Mouse (Mus musculus) heart, embryonic 14.5 days (tissue): ENCODE results near the gene Zfp628. TPM values are rescaled to one million over a fixed set of nuclear protein-coding genes. Genes with fewer than 3 reads are reported as not detected.

Source experiments
- ATAC-seq: fragments of 200-750 bp; cut with Nextera tagmentation; 2 replicates; pipeline ENCODE4 v1.8.0; 2017; ENCODE audit warnings: low read depth, moderate TSS enrichment; ENCODE audit not compliant: insufficient number of reproducible peaks, insufficient read depth, low FRiP score
- H3K27ac ChIP-seq, 2 experiments: fragments of 200-500 bp in 1 of 2; fragments of 300-500 bp in 1 of 2; sonication (generic) in 1 of 2; replicated peaks in 1 of 2; 2 replicates each; pipeline ENCODE4 v1.5.1; 2012 to 2014; ENCODE audit warnings: low read depth in 2 of 2, low read length in 2 of 2, control low read depth in 1 of 2, mild to moderate bottlenecking in 1 of 2, mixed read lengths in 1 of 2; ENCODE audit not compliant: control insufficient read depth in 1 of 2, insufficient read depth in 1 of 2
- H3K27me3 ChIP-seq: fragments of 300-500 bp; sonication (generic); 2 replicates; pipeline ENCODE4 v1.6.1; 2014; ENCODE audit warnings: mild to moderate bottlenecking, low read length, control low read depth; ENCODE audit not compliant: control insufficient read depth, insufficient read depth
- H3K36me3 ChIP-seq: fragments of 300-500 bp; sonication (generic); 2 replicates; pipeline ENCODE4 v1.6.1; 2014; ENCODE audit warnings: mild to moderate bottlenecking, control low read depth, low read length, mixed read lengths; ENCODE audit not compliant: control insufficient read depth, insufficient read depth
- H3K4me1 ChIP-seq, 2 experiments: fragments of 200-500 bp in 1 of 2; fragments of 300-500 bp in 1 of 2; sonication (generic) in 1 of 2; 2 replicates each; pipeline ENCODE4 v1.6.1; 2012 to 2014; ENCODE audit warnings: low read length in 2 of 2, control low read depth in 1 of 2, mixed read lengths in 1 of 2; ENCODE audit not compliant: control insufficient read depth in 2 of 2, insufficient read depth in 2 of 2
- H3K4me2 ChIP-seq: fragments of 300-500 bp; sonication (generic); 2 replicates; pipeline ENCODE4 v1.6.1; 2014; ENCODE audit warnings: mild to moderate bottlenecking, low read length
- H3K4me3 ChIP-seq, 2 experiments: fragments of 200-500 bp in 1 of 2; fragments of 300-500 bp in 1 of 2; sonication (generic) in 1 of 2; 2 replicates each; pipeline ENCODE4 v1.5.1; 2012 to 2014; ENCODE audit warnings: low read length in 2 of 2, mild to moderate bottlenecking in 2 of 2, control low read depth in 1 of 2, low read depth in 1 of 2, moderate library complexity in 1 of 2; ENCODE audit not compliant: control insufficient read depth in 1 of 2, insufficient read depth in 1 of 2
- H3K9ac ChIP-seq: fragments of 300-500 bp; sonication (generic); 2 replicates; pipeline ENCODE4 v1.6.1; 2014; ENCODE audit warnings: mild to moderate bottlenecking, low read length
- H3K9me3 ChIP-seq: fragments of 300-500 bp; sonication (generic); 2 replicates; pipeline ENCODE4 v1.6.1; 2016; ENCODE audit warnings: low read length, control low read depth; ENCODE audit not compliant: control insufficient read depth
- WGBS: fragments of 180-500 bp; shearing (Covaris S2); extraction: QIAGEN DNeasy Blood & Tissue Kit; methylation state at CpG from one replicate; pipeline ENCODE4 v1.1.7; 2014; 5-methylcytosine and 5-hydroxymethylcytosine counted together
- polyA plus RNA-seq: library from polyadenylated mRNA; unstranded; fragments of >200 nt; fragmentation: Nextera tagmentation; extraction: Ambion mirVana; gene quantifications from 2 replicates; pipeline ENCODE4 v1.2.1, GENCODE M21; 2014

Gene Zfp628
- polyA plus RNA-seq, 1 experiment from 2014 or later: 3.1 TPM

GRCm38 (mm10) chr7:4902404-4902803 lies 12.6 kb upstream of the Zfp628 start:
- Histone ChIP-seq H3K36me3 (no peaks in the 10 kb centered on the region), H3K9me3 (0 out of 2 replicates have a peak, but pooled peaks cover 4% of the 10 kb centered on the region), H3K4me1 (peaks cover 6 to 20% of the 10 kb centered on the region in 2 experiments; a peak in 3 of 4 replicates), H3K4me3 (no peak overlapping the region), H3K27me3 (no peaks in the 10 kb centered on the region), H3K27ac (no peak overlapping the region), H3K9ac (no peak overlapping the region), H3K4me2 (no peak overlapping the region)
- no peak for ATAC-seq
- 73% methylated on average over 9 of the region's 9 CpGs for WGBS

- WGBS: 27% methylated on average over 10 of the region's 10 CpGs
Measured at GRCm38 (mm10) chr7:4906466-4906950, 8.5 kb upstream of the Zfp628 start, which contains the start of gene Gm36210. TSS of gene Gm36210 (minus strand) at chr7:4906516.

DNA sequence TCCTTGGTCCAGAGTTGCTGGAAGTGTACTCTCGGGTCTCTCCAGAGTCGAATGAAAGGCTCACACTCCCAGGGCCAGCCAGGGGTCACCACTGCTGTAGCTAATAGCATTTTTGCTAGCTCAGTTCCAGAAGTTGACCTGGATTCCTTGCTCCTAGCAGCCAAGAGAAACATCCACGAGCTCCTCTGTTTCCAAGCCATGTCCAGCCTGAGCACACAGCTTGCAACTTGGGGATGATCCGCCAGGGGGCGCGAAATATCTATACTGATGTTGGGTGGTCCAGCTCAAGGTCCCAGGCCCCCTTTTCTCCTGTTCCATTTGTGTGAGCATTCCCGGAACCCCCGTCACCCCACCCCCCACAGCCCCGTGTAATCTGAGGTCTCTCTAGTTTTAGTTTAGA lies 3.5 kb upstream of the Zfp628 start:
- Histone ChIP-seq H3K27me3 (no peaks in the 10 kb centered on the region), H3K9me3 (no peaks in the 10 kb centered on the region), H3K36me3 (no peaks in the 10 kb centered on the region), H3K4me2 (no peak overlapping the region), H3K4me1 (peaks cover 5 to 10% of the 10 kb centered on the region in 2 experiments; a peak in 3 of 4 replicates), H3K4me3 (no peak overlapping the region), H3K9ac (no peak overlapping the region), H3K27ac (no peak overlapping the region)
- WGBS: 30% methylated on average over 9 of the region's 9 CpGs
- ATAC-seq: no peak

More at GRCm38 (mm10) chr7:4906466-4906950, 8.5 kb upstream of the Zfp628 start, which contains the start of gene Gm36210:
- Histone ChIP-seq H3K9ac (peak within 1 kb of the TSS; percentile 30; the same call in 1 of the 2 replicates), H3K9me3 (no peaks in the 10 kb centered on the region), H3K4me2 (no peak within 1 kb of the TSS), H3K36me3 (no peaks in the 10 kb centered on the region), H3K27ac (no peak within 1 kb of the TSS), H3K4me3 (no peak within 1 kb of the TSS), H3K4me1 (peaks cover 3% of the 10 kb centered on the region in 2 experiments; a peak in 1 of 4 replicates), H3K27me3 (no peaks in the 10 kb centered on the region)
- no peak; the same call in 1 of the 2 replicates for ATAC-seq

DNA sequence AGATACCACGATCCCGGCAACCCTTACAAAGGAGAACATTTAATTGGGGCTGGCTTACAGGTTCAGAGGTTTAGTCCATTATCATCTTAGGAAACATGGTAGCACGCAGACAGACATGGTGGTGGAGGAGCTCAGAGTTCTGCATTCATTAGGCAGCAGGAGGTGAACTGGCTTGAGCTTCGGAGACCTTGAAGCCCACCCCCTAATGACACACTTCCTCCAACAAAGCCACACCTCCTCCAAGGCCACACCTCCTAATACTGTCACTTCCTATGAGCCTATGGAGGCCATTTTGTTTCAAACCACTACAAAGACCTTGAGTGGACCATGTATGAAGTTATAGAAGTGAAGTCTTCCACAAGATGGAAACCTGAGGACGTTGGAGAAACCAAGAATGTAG lies 2.8 kb upstream of the Zfp628 start:
- H3K27me3 ChIP-seq: no peaks in the 10 kb centered on the region
- no peak for ATAC-seq
- H3K36me3 ChIP-seq: peaks cover 3% of the 10 kb centered on the region
- peaks cover 4 to 13% of the 10 kb centered on the region in 2 experiments; a peak in 3 of 4 replicates for H3K4me1 ChIP-seq
- no peak overlapping the region for H3K27ac ChIP-seq
- H3K4me3 ChIP-seq: no peak overlapping the region
- H3K9me3 ChIP-seq: no peaks in the 10 kb centered on the region
- H3K9ac ChIP-seq: no peak overlapping the region
- WGBS: 48% methylated on average over 5 of the region's 5 CpGs
- H3K4me2 ChIP-seq: no peak overlapping the region

DNA sequence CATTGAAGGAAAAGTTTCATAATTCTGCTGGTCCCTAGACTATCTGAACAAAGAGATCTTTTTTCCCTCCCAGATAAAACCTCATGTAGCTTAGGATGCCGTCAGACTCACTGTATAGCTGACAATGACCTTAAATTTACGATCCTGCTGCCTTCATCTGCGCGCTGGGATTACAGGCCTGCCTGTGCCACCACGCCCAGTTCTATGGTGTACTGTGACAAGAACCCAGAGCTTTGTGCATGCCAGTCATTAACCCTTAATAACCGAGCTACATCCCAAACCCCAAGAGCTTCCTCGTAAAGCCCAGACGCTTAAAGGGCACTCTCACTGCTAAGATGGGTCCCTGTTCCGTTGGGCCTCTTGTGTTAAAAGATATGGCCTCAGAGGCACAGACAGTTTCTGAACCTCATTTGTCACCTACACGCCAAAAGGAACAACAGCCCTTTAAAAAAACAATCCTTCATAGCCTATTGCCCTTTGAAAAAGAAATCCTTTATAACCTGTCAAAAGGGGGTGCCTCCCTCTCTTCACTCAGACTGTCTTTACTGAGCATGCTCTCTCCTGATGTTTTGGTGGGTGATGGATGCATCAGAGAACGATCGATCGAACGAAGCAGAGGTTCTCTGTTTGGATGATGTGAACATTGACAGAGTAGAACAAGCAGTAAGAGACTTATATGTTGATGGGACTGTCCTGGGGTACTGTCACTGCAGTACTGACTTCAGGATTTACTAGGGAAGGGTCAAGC lies 826 bp downstream of the Zfp628 start:
- Histone ChIP-seq H3K27me3 (no peaks in the 10 kb centered on the region), H3K9ac (peak overlapping the region; percentile 90), H3K9me3 (no peaks in the 10 kb centered on the region), H3K4me2 (peak overlapping the region; percentile 72), H3K36me3 (peaks cover 39% of the 10 kb centered on the region), H3K4me3 (peak overlapping the region; percentile 64 to 70), H3K27ac (peak overlapping the region; percentile 68 to 96), H3K4me1 (peaks cover 4 to 15% of the 10 kb centered on the region in 2 experiments; a peak in 3 of 4 replicates)
- 23% methylated on average over 14 of the region's 14 CpGs for WGBS
- ATAC-seq: 0 out of 2 replicates have a peak, but pooled peaks have one; percentile 5

GRCm38 (mm10) chr7:4917494-4917893 lies 2.5 kb downstream of the Zfp628 start:
- Histone ChIP-seq H3K4me2 (no peak overlapping the region), H3K4me3 (no peak overlapping the region), H3K9me3 (no peaks in the 10 kb centered on the region), H3K9ac (no peak overlapping the region), H3K36me3 (peaks cover 40% of the 10 kb centered on the region), H3K27me3 (no peaks in the 10 kb centered on the region), H3K27ac (no peak overlapping the region), H3K4me1 (peaks cover 14 to 29% of the 10 kb centered on the region in 2 experiments)
- no peak for ATAC-seq
- WGBS: 97% methylated on average over 2 of the region's 2 CpGs

- Histone ChIP-seq H3K4me3 (no peak overlapping the region), H3K4me1 (peaks cover 25 to 40% of the 10 kb centered on the region in 2 experiments), H3K4me2 (no peak overlapping the region), H3K9me3 (no peaks in the 10 kb centered on the region), H3K27ac (no peak overlapping the region), H3K27me3 (no peaks in the 10 kb centered on the region), H3K9ac (no peak overlapping the region), H3K36me3 (peaks cover 40% of the 10 kb centered on the region)
- WGBS: 94% methylated on average over 15 of the region's 15 CpGs
- ATAC-seq: no peak
Measured at GRCm38 (mm10) chr7:4918681-4919080, 3.7 kb downstream of the Zfp628 start.
